ENCODE assay signal across 8 mouse cellular contexts in the genomic region with DNA sequence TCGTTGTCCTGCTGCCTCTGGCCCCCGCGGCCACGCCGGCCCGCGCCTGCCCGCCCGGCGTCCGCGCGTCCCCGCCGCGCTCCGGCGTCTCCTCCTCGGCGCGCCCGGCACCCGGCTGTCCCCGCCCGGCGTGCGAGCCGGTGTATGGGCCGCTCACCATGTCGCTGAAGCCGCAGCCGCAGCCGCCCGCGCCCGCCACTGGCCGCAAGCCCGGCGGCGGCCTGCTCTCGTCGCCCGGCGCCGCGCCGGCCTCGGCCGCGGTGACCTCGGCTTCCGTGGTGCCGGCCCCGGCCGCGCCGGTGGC. TPM values are rescaled to one million over a fixed set of nuclear protein-coding genes. Genes with fewer than 3 reads are reported as not detected.
DNase-seq lines count a peak whose midpoint lies in the region; ATAC-seq and TF ChIP-seq lines count a peak whose summit lies in the region.

No protein-coding gene starts in this region.

- peak overlapping the region; percentile 97 for H3K9ac ChIP-seq in embryonic facial prominence, embryonic 13.5 days
- H3K9ac ChIP-seq in intestine, embryonic 15.5 days = peak overlapping the region; percentile 96
- peak overlapping the region; percentile 99 for H3K9ac ChIP-seq in neural tube, embryonic 13.5 days

- no peaks in the 10 kb centered on the region for H3K27me3 ChIP-seq in embryonic facial prominence, embryonic 13.5 days
- no peaks in the 10 kb centered on the region for H3K27me3 ChIP-seq in intestine, embryonic 15.5 days (replicated peaks)
- H3K27me3 ChIP-seq in neural tube, embryonic 13.5 days = no peaks in the 10 kb centered on the region

- peak; percentile 28 for ATAC-seq in embryonic facial prominence, embryonic 13.5 days (ENCODE audit: insufficient number of reproducible peaks, insufficient read depth, low FRiP score, low TSS enrichment, low read depth)
- peak; percentile 51; the same call in 1 of the 2 replicates for ATAC-seq in intestine, embryonic 15.5 days
- peak; percentile 46 for ATAC-seq in neural tube, embryonic 13.5 days (ENCODE audit: low read depth)

- H3K27ac ChIP-seq in layer of hippocampus, adult 2 months = peak overlapping the region; percentile 97
- H3K27ac ChIP-seq in embryonic facial prominence, embryonic 13.5 days = peak overlapping the region; percentile 97
- peak overlapping the region; percentile 97 for H3K27ac ChIP-seq in intestine, embryonic 15.5 days
- peak overlapping the region; percentile 98 for H3K27ac ChIP-seq in neural tube, embryonic 13.5 days (replicated peaks)

- H3K36me3 ChIP-seq in embryonic facial prominence, embryonic 13.5 days = no peaks in the 10 kb centered on the region
- no peaks in the 10 kb centered on the region for H3K36me3 ChIP-seq in intestine, embryonic 15.5 days
- H3K36me3 ChIP-seq in neural tube, embryonic 13.5 days = no peaks in the 10 kb centered on the region

- peak overlapping the region; percentile 78 for H3K4me2 ChIP-seq in embryonic facial prominence, embryonic 13.5 days
- H3K4me2 ChIP-seq in intestine, embryonic 15.5 days (replicated peaks) = peak overlapping the region; percentile 70
- peak overlapping the region; percentile 84 for H3K4me2 ChIP-seq in neural tube, embryonic 13.5 days

- H3K9me3 ChIP-seq in embryonic facial prominence, embryonic 13.5 days = no peaks in the 10 kb centered on the region
- no peaks in the 10 kb centered on the region; the same call in 1 of the 2 replicates for H3K9me3 ChIP-seq in intestine, embryonic 15.5 days
- H3K9me3 ChIP-seq in neural tube, embryonic 13.5 days = no peaks in the 10 kb centered on the region

- TF ChIP-seq CTCF in layer of hippocampus, adult 2 months (conservative IDR thresholded peaks at IDR 0.05) = no peak

- intact Hi-C loops in left cerebral cortex, postnatal 4 days (cut with DNase I) = no loop called here

- 0% methylated on average over 38 of the region's 57 CpGs for WGBS in embryonic facial prominence, embryonic 13.5 days
- WGBS in intestine, embryonic 15.5 days = under 1% methylated on average over 53 of the region's 57 CpGs
- under 1% methylated on average over 40 of the region's 57 CpGs for whole genome bisulfite sequencing in neural tube, embryonic 13.5 days

- H3K4me3 ChIP-seq in layer of hippocampus, adult 2 months = peak overlapping the region; percentile 86
- peak overlapping the region; percentile 98 for H3K4me3 ChIP-seq in embryonic facial prominence, embryonic 13.5 days
- peak overlapping the region; percentile 99 for H3K4me3 ChIP-seq in intestine, embryonic 15.5 days (replicated peaks)
- peak overlapping the region; percentile 99 for H3K4me3 ChIP-seq in neural tube, embryonic 13.5 days

- DNase-seq in layer of hippocampus, adult 2 months (ENCODE audit: low spot score in 2 of 2) = no peak
- DNase-seq in layer of hippocampus, adult 9-10 months (ENCODE audit: low spot score) = no peak
- DNase-seq in MN1 (ENCODE audit: low spot score) = no peak
- DNase-seq in left cerebral cortex, postnatal 4 days = no peak
- DNase-seq in spleen, postnatal 4 days (ENCODE audit: low spot score in 2 of 2) = no peak

- peaks cover 28% of the 10 kb centered on the region for H3K4me1 ChIP-seq in embryonic facial prominence, embryonic 13.5 days
- H3K4me1 ChIP-seq in intestine, embryonic 15.5 days (replicated peaks) = peaks cover 23% of the 10 kb centered on the region
- peaks cover 43% of the 10 kb centered on the region for H3K4me1 ChIP-seq in neural tube, embryonic 13.5 days (replicated peaks)

RNA-seq across cellular contexts. Expression of a gene that starts 0.7 kb away (rescaled TPM):
- 100 to 1,000 TPM; 216 to 227 TPM for total RNA-seq in layer of hippocampus, adult 2 months (2021)
- 53.2 and 69.2 TPM in 2 replicates for polyA plus RNA-seq in embryonic facial prominence, embryonic 13.5 days (2015; fragmentation: Nextera tagmentation; extraction: Ambion mirVana)
- 56.7 and 59.0 TPM in 2 replicates for polyA plus RNA-seq in intestine, embryonic 15.5 days (2015; fragmentation: Nextera tagmentation; extraction: Ambion mirVana)
- 83.7 and 89.1 TPM in 2 replicates for polyA plus RNA-seq in neural tube, embryonic 13.5 days (2015; fragmentation: Nextera tagmentation; extraction: Ambion mirVana)
- total RNA-seq in left cerebral cortex, postnatal 4 days (2021) = 100 to 1,000 TPM; 250 to 271 TPM

RNA-seq across cellular contexts. Expression of a gene that starts 51.5 kb away (rescaled TPM):
- total RNA-seq in layer of hippocampus, adult 2 months (2021) = 10 to 100 TPM; 67.8 to 68.4 TPM
- polyA plus RNA-seq in embryonic facial prominence, embryonic 13.5 days (2015; fragmentation: Nextera tagmentation; extraction: Ambion mirVana) = 44.5 and 44.7 TPM in 2 replicates
- polyA plus RNA-seq in intestine, embryonic 15.5 days (2015; fragmentation: Nextera tagmentation; extraction: Ambion mirVana) = 31.7 and 34.0 TPM in 2 replicates
- polyA plus RNA-seq in neural tube, embryonic 13.5 days (2015; fragmentation: Nextera tagmentation; extraction: Ambion mirVana) = 46.1 and 47.3 TPM in 2 replicates
- 10 to 100 TPM; 45.3 to 47.4 TPM for total RNA-seq in left cerebral cortex, postnatal 4 days (2021)

RNA-seq across cellular contexts. Expression of a gene that starts 51.6 kb away (rescaled TPM):
- total RNA-seq in layer of hippocampus, adult 2 months (2021) = 1 to 10 TPM; 4.2 to 4.3 TPM
- polyA plus RNA-seq in embryonic facial prominence, embryonic 13.5 days (2015; fragmentation: Nextera tagmentation; extraction: Ambion mirVana) = 1.9 and 2.1 TPM in 2 replicates
- 4.6 and 6.9 TPM in 2 replicates for polyA plus RNA-seq in intestine, embryonic 15.5 days (2015; fragmentation: Nextera tagmentation; extraction: Ambion mirVana)
- 1.3 and 1.6 TPM in 2 replicates for polyA plus RNA-seq in neural tube, embryonic 13.5 days (2015; fragmentation: Nextera tagmentation; extraction: Ambion mirVana)
- 1 to 10 TPM; 2.2 to 2.5 TPM for total RNA-seq in left cerebral cortex, postnatal 4 days (2021)
